Mouse (Mus musculus) hindbrain, embryonic 10.5 days (tissue): ENCODE results near the gene Mob4. TPM values are rescaled to one million over a fixed set of nuclear protein-coding genes. Genes with fewer than 3 reads are reported as not detected.

Experiments
- DNase-seq: peaks from one replicate; pipeline ENCODE4 v3.0.0-alpha.2; 2017; ENCODE audit warnings: low spot score
- H3K27ac ChIP-seq: fragments of 300-500 bp; sonication (generic); 2 replicates; pipeline ENCODE4 v1.5.1; 2016; ENCODE audit warnings: mild to moderate bottlenecking, moderate library complexity
- H3K27me3 ChIP-seq: fragments of 300-500 bp; sonication (generic); 2 replicates; pipeline ENCODE4 v1.6.1; 2016; ENCODE audit warnings: mild to moderate bottlenecking; ENCODE audit not compliant: poor library complexity, insufficient read depth, severe bottlenecking
- H3K36me3 ChIP-seq: fragments of 300-500 bp; sonication (generic); 2 replicates; pipeline ENCODE4 v1.6.1; 2016; ENCODE audit warnings: mild to moderate bottlenecking, moderate library complexity
- H3K4me1 ChIP-seq: fragments of 300-500 bp; sonication (generic); replicated peaks from 2 replicates; pipeline ENCODE4 v1.6.1; 2016; ENCODE audit warnings: mild to moderate bottlenecking
- H3K4me3 ChIP-seq: fragments of 300-500 bp; sonication (generic); 2 replicates; pipeline ENCODE4 v1.5.1; 2016; ENCODE audit warnings: mild to moderate bottlenecking, moderate library complexity
- H3K9me3 ChIP-seq: fragments of 300-500 bp; sonication (generic); 2 replicates; pipeline ENCODE4 v1.6.1; 2016; ENCODE audit warnings: mild to moderate bottlenecking, moderate library complexity
- WGBS: fragments of 180-500 bp; shearing (Covaris S2); methylation state at CpG from one replicate; pipeline ENCODE4 v1.1.7; 2016; 5-methylcytosine and 5-hydroxymethylcytosine counted together
- polyA plus RNA-seq: library from polyadenylated mRNA; unstranded; fragments of >200 nt; fragmentation: Nextera tagmentation; extraction: Ambion mirVana; gene quantifications from 2 replicates; pipeline ENCODE4 v1.2.1, GENCODE M21; 2016

The Mob4 gene
- polyA plus RNA-seq, 1 experiment from 2014 or later, result 138 TPM

GRCm38 (mm10) chr1:55171361-55172325, 40.6 kb downstream of the Mob4 start:
- 58% methylated on average over 22 of the region's 22 CpGs for WGBS
- Histone ChIP-seq H3K27me3 (no peaks in the 10 kb centered on the region), H3K4me1 (peaks cover 13% of the 10 kb centered on the region; the same call in 1 of the 2 replicates), H3K27ac (peak overlapping the region; percentile 69), H3K9me3 (peaks cover 19% of the 10 kb centered on the region), H3K4me3 (peak overlapping the region; percentile 27), H3K36me3 (peaks cover 20% of the 10 kb centered on the region)
- no peak for DNase-seq

GRCm38 (mm10) chr1:55173720-55174557, 42.9 kb downstream of the Mob4 start:
- H3K4me1 ChIP-seq, result peaks cover 13% of the 10 kb centered on the region; the same call in 1 of the 2 replicates
- 84% methylated on average over 10 of the region's 10 CpGs for WGBS

GRCm38 (mm10) chr1:55174558-55175034, 43.6 kb downstream of the Mob4 start:
- Histone ChIP-seq H3K27me3 (no peaks in the 10 kb centered on the region), H3K4me1 (peaks cover 13% of the 10 kb centered on the region; the same call in 1 of the 2 replicates), H3K36me3 (peaks cover 10% of the 10 kb centered on the region; the same call in 1 of the 2 replicates), H3K4me3 (no peak overlapping the region), H3K27ac (no peak overlapping the region), H3K9me3 (peaks cover 6% of the 10 kb centered on the region; the same call in 1 of the 2 replicates)
- DNase-seq, result no peak
- 39% methylated on average over 3 of the region's 3 CpGs for whole genome bisulfite sequencing

More at GRCm38 (mm10) chr1:55173720-55174557, 42.9 kb downstream of the Mob4 start:
- Histone ChIP-seq H3K36me3 (peaks cover 10% of the 10 kb centered on the region), H3K27me3 (no peaks in the 10 kb centered on the region), H3K9me3 (peaks cover 11% of the 10 kb centered on the region), H3K4me3 (no peak overlapping the region), H3K27ac (no peak overlapping the region)
- DNase-seq, result no peak

GRCm38 (mm10) chr1:55179917-55180566, 49.0 kb downstream of the Mob4 start:
- DNase-seq, result no peak
- Histone ChIP-seq H3K27me3 (no peaks in the 10 kb centered on the region), H3K4me1 (no peaks in the 10 kb centered on the region), H3K4me3 (no peak overlapping the region), H3K27ac (no peak overlapping the region), H3K36me3 (peaks cover 21% of the 10 kb centered on the region), H3K9me3 (peaks cover 9% of the 10 kb centered on the region; the same call in 1 of the 2 replicates)
- 83% methylated on average over 5 of the region's 5 CpGs for WGBS

GRCm38 (mm10) chr1:55182392-55182791, 51.4 kb downstream of the Mob4 start:
- H3K27ac ChIP-seq, result no peak overlapping the region
- 87% methylated on average over 5 of the region's 5 CpGs for WGBS

GRCm38 (mm10) chr1:55185718-55186117, 54.7 kb downstream of the Mob4 start:
- no peak overlapping the region for H3K27ac ChIP-seq
- H3K36me3 ChIP-seq, result peaks cover 13% of the 10 kb centered on the region
- no peak for DNase-seq
- H3K9me3 ChIP-seq, result 0 out of 2 replicates have a peak, but pooled peaks cover 3% of the 10 kb centered on the region
- peaks cover 14% of the 10 kb centered on the region for H3K4me1 ChIP-seq
- H3K27me3 ChIP-seq, result no peaks in the 10 kb centered on the region
- WGBS, result 86% methylated on average over 6 of the region's 6 CpGs
- H3K4me3 ChIP-seq, result no peak overlapping the region

More at GRCm38 (mm10) chr1:55182392-55182791, 51.4 kb downstream of the Mob4 start:
- no peak for DNase-seq
- Histone ChIP-seq H3K4me3 (no peak overlapping the region), H3K4me1 (peaks cover 11% of the 10 kb centered on the region), H3K36me3 (peaks cover 21% of the 10 kb centered on the region), H3K27me3 (no peaks in the 10 kb centered on the region), H3K9me3 (peaks cover 9% of the 10 kb centered on the region; the same call in 1 of the 2 replicates)

GRCm38 (mm10) chr1:55186592-55187210, 55.7 kb downstream of the Mob4 start:
- DNase-seq, result no peak
- H3K27ac ChIP-seq, result peak overlapping the region; percentile 79
- peaks cover 14% of the 10 kb centered on the region for H3K4me1 ChIP-seq
- H3K36me3 ChIP-seq, result peaks cover 3% of the 10 kb centered on the region; the same call in 1 of the 2 replicates
- H3K4me3 ChIP-seq, result peak overlapping the region; percentile 9; the same call in 1 of the 2 replicates
- no peaks in the 10 kb centered on the region for H3K9me3 ChIP-seq
- 23% methylated on average over 11 of the region's 11 CpGs for WGBS
- no peaks in the 10 kb centered on the region for H3K27me3 ChIP-seq

GRCm38 (mm10) chr1:55192015-55192414, 61.0 kb downstream of the Mob4 start:
- peaks cover 19% of the 10 kb centered on the region for H3K27me3 ChIP-seq
- peaks cover 45% of the 10 kb centered on the region for H3K4me1 ChIP-seq
- no peaks in the 10 kb centered on the region for H3K9me3 ChIP-seq
- H3K36me3 ChIP-seq, result no peaks in the 10 kb centered on the region
- DNase-seq, result peak; percentile 32
- H3K4me3 ChIP-seq, result peak overlapping the region; percentile 43
- peak overlapping the region; percentile 76 for H3K27ac ChIP-seq
- 25% methylated on average over 8 of the region's 8 CpGs for WGBS

GRCm38 (mm10) chr1:55192824-55193223, 61.8 kb downstream of the Mob4 start:
- DNase-seq, result peak; percentile 46
- no peak overlapping the region for H3K4me3 ChIP-seq
- H3K9me3 ChIP-seq, result no peaks in the 10 kb centered on the region
- H3K27me3 ChIP-seq, result peaks cover 20% of the 10 kb centered on the region
- WGBS, result 51% methylated on average over 3 of the region's 3 CpGs
- peaks cover 39% of the 10 kb centered on the region for H3K4me1 ChIP-seq
- 0 out of 2 replicates have a peak overlapping the region, but pooled peaks have one; percentile 16 for H3K27ac ChIP-seq
- no peaks in the 10 kb centered on the region for H3K36me3 ChIP-seq

GRCm38 (mm10) chr1:55193316-55193715, 62.3 kb downstream of the Mob4 start:
- no peaks in the 10 kb centered on the region for H3K36me3 ChIP-seq
- peak overlapping the region; percentile 29; the same call in 1 of the 2 replicates for H3K27ac ChIP-seq
- peak; percentile 57 for DNase-seq
- H3K27me3 ChIP-seq, result peaks cover 20% of the 10 kb centered on the region
- no peaks in the 10 kb centered on the region for H3K9me3 ChIP-seq
- 53% methylated on average over 2 of the region's 2 CpGs for WGBS
- peaks cover 39% of the 10 kb centered on the region for H3K4me1 ChIP-seq
- H3K4me3 ChIP-seq, result no peak overlapping the region

GRCm38 (mm10) chr1:55194064-55194915, 63.3 kb downstream of the Mob4 start:
- Histone ChIP-seq H3K4me1 (peaks cover 46% of the 10 kb centered on the region), H3K27ac (peak overlapping the region; percentile 29), H3K36me3 (no peaks in the 10 kb centered on the region), H3K9me3 (no peaks in the 10 kb centered on the region), H3K4me3 (peak overlapping the region; percentile 22), H3K27me3 (peaks cover 20% of the 10 kb centered on the region)
- 31% methylated on average over 19 of the region's 19 CpGs for WGBS
- no peak for DNase-seq
